Mouse (Mus musculus) intestine, embryonic 14.5 days (tissue): Measurements from ENCODE around the gene Kalrn. TPM values are rescaled to one million over a fixed set of nuclear protein-coding genes. Genes with fewer than 3 reads are reported as not detected.

ENCODE experiments used
- ATAC-seq: fragments of 200-750 bp; cut with Nextera tagmentation; replicated peaks from 2 replicates; pipeline ENCODE4 v1.8.0; 2017; ENCODE audit warnings: low read depth, moderate number of reproducible peaks, moderate TSS enrichment, moderate library complexity; ENCODE audit not compliant: low FRiP score, low TSS enrichment
- DNase-seq: peaks from one replicate; pipeline ENCODE4 v3.0.0-alpha.2; 2018; ENCODE audit warnings: low spot score
- H3K27ac ChIP-seq: fragments of 300-500 bp; sonication (generic); 2 replicates; pipeline ENCODE4 v1.5.1; 2014; ENCODE audit warnings: low read depth, mild to moderate bottlenecking, control low read depth
- H3K27me3 ChIP-seq: fragments of 300-500 bp; sonication (generic); replicated peaks from 2 replicates; pipeline ENCODE4 v1.6.1; 2014; ENCODE audit warnings: low read length, control low read depth; ENCODE audit not compliant: control insufficient read depth, insufficient read depth
- H3K36me3 ChIP-seq: fragments of 300-500 bp; sonication (generic); 2 replicates; pipeline ENCODE4 v1.6.1; 2014; ENCODE audit warnings: low read length, control low read depth; ENCODE audit not compliant: control insufficient read depth, insufficient read depth
- H3K4me1 ChIP-seq: fragments of 300-500 bp; sonication (generic); replicated peaks from 2 replicates; pipeline ENCODE4 v1.6.1; 2014; ENCODE audit warnings: low read length, control low read depth, mixed read lengths; ENCODE audit not compliant: control insufficient read depth, insufficient read depth
- H3K4me2 ChIP-seq: fragments of 300-500 bp; sonication (generic); 2 replicates; pipeline ENCODE4 v1.6.1; 2014; ENCODE audit warnings: low read length
- H3K4me3 ChIP-seq: fragments of 300-500 bp; sonication (generic); 2 replicates; pipeline ENCODE4 v1.5.1; 2014; ENCODE audit warnings: low read depth, low read length, control low read depth, mixed read lengths
- H3K9ac ChIP-seq: fragments of 300-500 bp; sonication (generic); 2 replicates; pipeline ENCODE4 v1.6.1; 2014; ENCODE audit warnings: mild to moderate bottlenecking, low read length
- H3K9me3 ChIP-seq: fragments of 300-500 bp; sonication (generic); 2 replicates; pipeline ENCODE4 v1.6.1; 2016; ENCODE audit warnings: low read length, control low read depth; ENCODE audit not compliant: control insufficient read depth
- WGBS: fragments of 180-500 bp; shearing (Covaris S2); extraction: QIAGEN DNeasy Blood & Tissue Kit; methylation state at CpG from one replicate; pipeline ENCODE4 v1.1.7; 2014; 5-methylcytosine and 5-hydroxymethylcytosine counted together
- polyA plus RNA-seq: library from polyadenylated mRNA; unstranded; fragments of >200 nt; fragmentation: Nextera tagmentation; extraction: Ambion mirVana; gene quantifications from 2 replicates; pipeline ENCODE4 v1.2.1, GENCODE M21; 2014

Gene Kalrn
- polyA plus RNA-seq, 1 experiment from 2014 or later, result 20.1 TPM

GRCm38 (mm10) chr16:34592696-34593095 lies 19.4 kb upstream of the Kalrn start:
- 72% methylated on average over 2 of the region's 2 CpGs for WGBS

DNA sequence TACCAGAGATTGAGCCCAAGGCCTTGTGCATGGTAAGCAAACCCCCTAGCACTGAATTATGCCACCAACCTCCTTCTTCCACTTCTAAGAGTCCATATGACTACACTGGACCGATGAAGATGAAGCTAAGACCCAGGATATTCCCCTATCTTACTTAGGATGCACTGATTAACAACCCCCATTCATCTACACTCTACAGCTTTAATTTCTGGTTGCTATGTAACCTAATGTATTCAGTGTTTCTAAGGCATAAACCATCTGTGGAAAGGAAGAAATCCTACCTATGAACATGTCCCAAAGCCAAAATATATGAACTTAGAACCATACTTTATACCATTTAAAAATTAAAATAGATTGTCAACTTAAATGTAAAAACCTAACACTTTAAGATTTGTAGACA lies 18.6 kb upstream of the Kalrn start:
- no peak for DNase-seq
- H3K9ac ChIP-seq, result no peak overlapping the region
- no peak overlapping the region for H3K4me3 ChIP-seq
- no peaks in the 10 kb centered on the region for H3K9me3 ChIP-seq
- ATAC-seq, result no peak
- no peak overlapping the region for H3K4me2 ChIP-seq
- H3K27me3 ChIP-seq, result no peaks in the 10 kb centered on the region
- no peak overlapping the region for H3K27ac ChIP-seq
- 89% methylated on average over 1 of the region's 1 CpGs for WGBS
- peaks cover 6% of the 10 kb centered on the region; the same call in 1 of the 2 replicates for H3K4me1 ChIP-seq
- no peaks in the 10 kb centered on the region for H3K36me3 ChIP-seq

More at GRCm38 (mm10) chr16:34592696-34593095, 19.4 kb upstream of the Kalrn start:
- no peaks in the 10 kb centered on the region for H3K9me3 ChIP-seq
- peaks cover 6% of the 10 kb centered on the region; the same call in 1 of the 2 replicates for H3K4me1 ChIP-seq
- H3K36me3 ChIP-seq, result no peaks in the 10 kb centered on the region
- H3K4me3 ChIP-seq, result no peak overlapping the region
- H3K4me2 ChIP-seq, result no peak overlapping the region
- DNase-seq (no peak), ATAC-seq (no peak)
- no peaks in the 10 kb centered on the region for H3K27me3 ChIP-seq
- no peak overlapping the region for H3K9ac ChIP-seq
- H3K27ac ChIP-seq, result no peak overlapping the region

GRCm38 (mm10) chr16:34579671-34580326 lies 6.5 kb upstream of the Kalrn start:
- H3K4me1 ChIP-seq, result no peaks in the 10 kb centered on the region
- 95% methylated on average over 4 of the region's 4 CpGs for WGBS
- no peak overlapping the region for H3K27ac ChIP-seq
- DNase-seq, result peak; percentile 48
- H3K27me3 ChIP-seq, result no peaks in the 10 kb centered on the region
- no peak overlapping the region for H3K9ac ChIP-seq
- H3K9me3 ChIP-seq, result 0 out of 2 replicates have a peak, but pooled peaks cover 4% of the 10 kb centered on the region
- no peak overlapping the region for H3K4me3 ChIP-seq
- no peak for ATAC-seq
- no peaks in the 10 kb centered on the region for H3K36me3 ChIP-seq
- no peak overlapping the region for H3K4me2 ChIP-seq

GRCm38 (mm10) chr16:34573856-34574491 lies 642 bp upstream of the Kalrn start:
- DNase-seq, result peak; percentile 80

DNA sequence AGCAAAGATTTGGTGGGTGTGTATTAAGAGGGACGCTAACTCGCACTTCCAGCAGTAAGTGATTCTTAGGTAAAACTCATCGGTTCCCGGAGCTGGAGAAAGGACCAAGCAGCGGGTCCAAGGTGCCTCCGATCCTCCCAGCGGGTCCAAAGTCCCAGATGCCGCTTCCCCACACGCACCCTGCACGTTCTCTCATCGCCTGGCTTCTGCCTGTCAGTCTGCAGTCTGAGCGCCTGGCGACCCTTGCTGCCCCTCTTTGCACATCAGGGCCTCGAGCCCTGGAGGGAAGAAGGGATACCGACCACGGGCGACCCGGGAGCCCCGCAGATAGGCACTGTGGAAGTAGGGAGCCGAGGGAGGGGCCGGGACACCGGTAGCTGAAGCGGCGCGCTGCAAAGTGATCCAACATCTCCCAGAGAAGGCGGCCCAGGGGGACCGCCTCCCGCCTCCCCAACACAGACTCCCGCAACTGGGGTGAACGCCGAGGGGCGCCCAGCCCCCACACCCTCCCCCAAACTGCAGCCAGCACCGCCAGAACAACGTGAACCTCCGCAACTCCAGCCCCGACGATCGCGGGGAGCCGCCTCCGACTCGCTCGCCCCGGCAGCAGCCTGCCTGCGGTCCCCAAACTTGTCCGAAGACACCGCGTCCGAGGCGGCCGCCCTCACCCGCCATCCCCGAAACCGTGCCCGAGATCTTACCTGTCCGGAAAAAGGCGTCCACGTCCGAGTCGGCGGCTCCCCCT lies 754 bp downstream of the Kalrn start:
- Histone ChIP-seq H3K4me2 (peak overlapping the region; percentile 82), H3K9me3 (no peaks in the 10 kb centered on the region), H3K4me1 (peaks cover 13% of the 10 kb centered on the region), H3K36me3 (no peaks in the 10 kb centered on the region), H3K27me3 (no peaks in the 10 kb centered on the region), H3K27ac (peak overlapping the region; percentile 90), H3K9ac (peak overlapping the region; percentile 87), H3K4me3 (peak overlapping the region; percentile 94)
- peak; percentile 16 for ATAC-seq
- DNase-seq, result peak; percentile 86
- WGBS, result under 1% methylated on average over 60 of the region's 61 CpGs

More at GRCm38 (mm10) chr16:34573856-34574491, 642 bp upstream of the Kalrn start:
- H3K27me3 ChIP-seq, result no peaks in the 10 kb centered on the region
- H3K9me3 ChIP-seq, result no peaks in the 10 kb centered on the region
- under 1% methylated on average over 37 of the region's 42 CpGs for WGBS
- no peaks in the 10 kb centered on the region for H3K36me3 ChIP-seq
- peak overlapping the region; percentile 90 for H3K27ac ChIP-seq
- H3K9ac ChIP-seq, result peak overlapping the region; percentile 87
- H3K4me3 ChIP-seq, result peak overlapping the region; percentile 94
- H3K4me2 ChIP-seq, result peak overlapping the region; percentile 82
- peak; percentile 71 for ATAC-seq
- H3K4me1 ChIP-seq, result peaks cover 13% of the 10 kb centered on the region

DNA sequence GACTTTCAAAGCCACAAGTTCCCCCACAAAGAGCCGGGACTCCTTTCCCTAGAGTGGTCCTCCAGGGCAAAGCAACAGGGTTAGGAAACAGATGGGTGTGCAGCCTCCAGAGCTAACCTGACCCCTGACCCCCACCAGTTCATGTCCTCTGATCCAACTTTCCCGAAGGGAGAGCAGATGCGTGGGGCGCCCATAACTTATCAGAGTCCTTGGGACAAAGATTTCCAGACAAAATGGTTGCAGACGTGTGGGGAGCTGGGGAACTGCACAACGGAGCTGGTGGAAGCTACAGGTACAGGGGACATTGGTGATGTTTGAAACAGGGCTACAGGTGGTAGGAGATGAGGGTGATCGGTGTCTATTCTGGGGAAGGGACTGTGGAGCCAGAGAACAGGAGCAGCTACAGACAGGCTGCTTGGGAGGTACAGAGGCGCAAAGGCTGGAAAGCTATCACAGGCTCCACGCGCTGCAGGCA lies 1.4 kb downstream of the Kalrn start:
- ATAC-seq (no peak), DNase-seq (no peak)
- WGBS, result 2% methylated on average over 10 of the region's 10 CpGs
- peak overlapping the region; percentile 87 for H3K9ac ChIP-seq
- no peaks in the 10 kb centered on the region for H3K27me3 ChIP-seq
- H3K27ac ChIP-seq, result no peak overlapping the region
- no peaks in the 10 kb centered on the region for H3K36me3 ChIP-seq
- no peaks in the 10 kb centered on the region for H3K9me3 ChIP-seq
- H3K4me3 ChIP-seq, result peak overlapping the region; percentile 94
- peaks cover 13% of the 10 kb centered on the region for H3K4me1 ChIP-seq
- H3K4me2 ChIP-seq, result peak overlapping the region; percentile 82

GRCm38 (mm10) chr16:34569897-34570296 lies 3.4 kb downstream of the Kalrn start:
- ATAC-seq (no peak), DNase-seq (peak; percentile 33)
- Histone ChIP-seq H3K4me1 (peaks cover 13% of the 10 kb centered on the region), H3K4me2 (no peak overlapping the region), H3K36me3 (no peaks in the 10 kb centered on the region), H3K4me3 (no peak overlapping the region), H3K27ac (no peak overlapping the region), H3K9ac (no peak overlapping the region), H3K27me3 (no peaks in the 10 kb centered on the region), H3K9me3 (no peaks in the 10 kb centered on the region)
- 53% methylated on average over 2 of the region's 2 CpGs for WGBS

DNA sequence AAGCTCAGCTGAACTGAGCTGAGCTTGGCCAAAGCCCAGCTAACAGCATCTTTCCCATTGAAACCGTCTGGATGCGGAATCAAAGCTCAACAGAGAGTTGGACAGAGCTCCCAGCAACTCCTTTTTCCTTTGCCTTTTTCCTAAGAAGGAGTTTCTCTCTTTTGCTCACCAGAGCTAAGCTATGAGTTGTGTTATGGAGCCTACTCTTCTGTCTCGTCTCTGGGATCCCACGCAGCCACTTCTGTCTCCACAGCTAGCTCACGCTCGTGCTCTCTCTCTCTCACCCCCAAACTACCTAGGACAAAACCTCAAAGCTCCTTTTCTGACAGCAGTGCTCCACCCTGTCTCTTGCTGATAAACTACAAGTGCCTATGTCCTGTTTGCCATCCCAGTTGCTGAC lies 4.5 kb downstream of the Kalrn start:
- H3K4me2 ChIP-seq, result no peak overlapping the region
- H3K4me3 ChIP-seq, result no peak overlapping the region
- no peaks in the 10 kb centered on the region for H3K36me3 ChIP-seq
- peaks cover 13% of the 10 kb centered on the region for H3K4me1 ChIP-seq
- H3K27ac ChIP-seq, result no peak overlapping the region
- no peaks in the 10 kb centered on the region for H3K27me3 ChIP-seq
- DNase-seq, result no peak
- no peak overlapping the region for H3K9ac ChIP-seq
- H3K9me3 ChIP-seq, result no peaks in the 10 kb centered on the region
- no peak for ATAC-seq
- WGBS, result 78% methylated on average over 6 of the region's 6 CpGs
